Mouse (Mus musculus) naive thymus-derived CD4-positive, alpha-beta T cell, adult 2 months (primary cell): ENCODE data around the gene Inpp5k.

Experiments
- DNase-seq: peaks from one replicate; pipeline ENCODE4 v3.0.0-alpha.2; 2011; ENCODE audit warnings: low read depth

The Inpp5k gene

DNA sequence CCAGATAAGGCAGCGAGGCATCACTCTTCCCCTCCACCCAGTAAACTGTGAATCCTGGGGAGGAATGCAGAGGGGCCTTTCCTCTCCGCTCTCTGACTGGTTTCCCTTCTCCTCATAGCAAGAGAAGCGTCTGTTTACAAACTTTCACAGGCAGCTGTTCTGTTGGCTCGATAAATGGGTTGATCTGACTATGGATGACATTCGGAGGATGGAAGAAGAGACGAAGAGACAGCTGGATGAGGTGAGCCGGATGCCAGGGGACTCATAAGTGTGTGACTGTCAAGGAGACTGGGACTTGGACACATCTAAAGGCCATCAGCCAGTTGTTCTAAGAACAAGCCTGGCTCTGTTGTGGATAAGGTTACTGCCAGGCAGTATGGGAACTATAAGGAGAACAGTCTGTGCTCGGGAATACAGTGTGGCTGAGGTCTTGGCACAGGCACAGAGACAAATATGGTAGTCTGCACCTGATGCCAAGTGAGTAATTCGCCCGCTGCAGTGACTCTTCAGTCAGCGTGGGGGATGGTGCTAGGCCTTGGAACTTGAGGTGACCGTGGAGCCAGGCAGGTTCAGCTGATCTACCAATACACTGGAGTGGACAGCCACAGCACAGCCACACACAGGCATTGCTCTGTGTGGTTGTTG is 10.5 kb upstream of the Inpp5k start:
- DNase-seq = no peak

DNA sequence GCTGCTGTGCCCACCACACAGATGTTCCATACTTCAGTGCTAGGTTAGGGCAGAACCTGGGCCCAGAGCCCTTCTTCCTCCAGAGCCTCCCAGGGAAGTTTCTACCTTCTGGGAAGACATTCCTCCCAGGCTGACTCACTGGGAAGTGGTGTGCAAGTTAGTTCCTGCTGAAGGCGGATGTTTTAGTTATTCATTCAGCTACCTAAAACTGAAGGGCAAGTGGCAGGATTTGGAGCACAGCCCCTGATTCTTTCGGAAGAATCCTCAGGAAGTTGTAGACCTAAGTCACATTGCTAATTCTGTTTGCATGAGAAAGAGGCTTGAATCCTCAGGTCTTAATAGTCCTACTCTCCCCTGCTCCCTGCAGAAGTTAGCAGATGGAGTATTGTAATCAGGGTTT is 9.4 kb upstream of the Inpp5k start:
- DNase-seq = no peak

DNA sequence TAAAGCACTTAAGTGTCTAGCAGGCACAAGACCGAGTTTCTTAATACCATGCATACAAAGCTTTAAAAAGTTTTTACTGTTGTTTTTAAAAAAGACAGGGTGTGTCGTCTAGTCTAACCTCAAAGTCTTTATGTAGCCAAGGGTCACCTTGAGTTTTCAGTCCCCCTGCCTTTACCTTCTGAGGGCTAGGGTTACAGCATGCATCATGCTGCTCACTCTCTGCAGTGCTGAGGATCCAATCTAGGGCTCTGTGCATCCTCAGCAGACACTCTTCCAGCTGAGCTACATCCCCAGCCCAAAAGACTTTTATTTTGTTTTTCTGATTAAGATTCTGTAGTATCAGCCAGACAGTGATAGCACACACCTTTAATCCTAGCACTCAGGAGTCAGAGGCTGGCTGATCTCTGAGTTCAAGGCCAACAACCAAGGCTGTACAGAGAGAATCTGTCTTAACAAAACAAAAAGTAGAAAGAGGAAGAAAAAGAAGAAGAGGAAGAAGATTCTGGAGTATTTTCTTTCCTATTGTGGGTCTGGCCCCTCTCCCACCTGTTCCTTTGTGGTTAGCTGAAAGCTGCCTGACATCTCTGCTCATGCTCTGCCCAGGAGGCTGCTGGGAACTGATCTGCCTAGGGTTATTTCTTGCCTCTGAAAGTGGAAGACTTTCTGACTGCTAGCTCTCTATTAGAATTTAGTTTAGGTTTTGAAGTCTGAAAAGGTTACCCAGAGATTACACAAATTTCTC is 8.0 kb upstream of the Inpp5k start:
- no peak for DNase-seq

DNA sequence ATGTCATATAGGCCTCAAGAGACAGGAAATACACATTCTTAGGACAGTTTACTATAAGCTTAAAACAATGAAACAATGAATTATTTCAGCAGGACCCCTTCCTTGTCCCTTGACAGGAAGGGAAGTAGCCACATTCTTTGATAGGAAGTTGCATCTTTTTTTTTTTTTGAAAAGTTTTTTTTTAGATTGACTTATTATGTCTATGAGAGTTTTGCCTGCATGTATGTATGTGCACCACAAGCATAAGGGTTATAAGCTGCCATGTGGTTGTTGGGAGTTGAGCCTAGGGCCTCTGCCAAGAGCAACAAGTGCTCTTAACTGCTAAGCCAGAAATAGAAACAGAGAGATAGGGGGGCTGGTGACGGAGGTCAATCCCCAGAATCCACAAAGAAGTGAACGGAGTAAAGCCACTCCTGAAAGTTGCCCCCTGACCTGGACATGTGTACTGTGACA is 6.7 kb upstream of the Inpp5k start:
- no peak for DNase-seq

DNA sequence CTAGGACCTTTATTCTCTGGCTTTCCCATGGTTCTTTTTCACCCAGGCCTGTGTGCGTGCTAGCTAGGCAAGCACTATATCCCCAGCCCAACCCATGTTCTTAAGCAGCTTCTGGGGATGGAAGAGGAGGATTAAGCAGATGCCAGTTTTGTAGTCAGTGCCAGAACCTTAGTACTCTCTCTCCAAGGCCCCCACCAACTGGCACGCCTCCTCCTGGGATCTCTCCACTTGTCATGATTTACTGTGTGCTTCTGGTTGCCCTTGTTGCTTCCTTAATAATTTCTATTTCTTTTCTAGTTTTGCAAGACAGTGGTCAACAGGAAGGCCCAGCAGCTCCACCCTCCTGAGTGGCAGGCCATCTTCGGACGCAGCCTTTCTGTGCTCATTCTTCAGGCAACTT is 5.0 kb upstream of the Inpp5k start:
- DNase-seq = no peak

DNA sequence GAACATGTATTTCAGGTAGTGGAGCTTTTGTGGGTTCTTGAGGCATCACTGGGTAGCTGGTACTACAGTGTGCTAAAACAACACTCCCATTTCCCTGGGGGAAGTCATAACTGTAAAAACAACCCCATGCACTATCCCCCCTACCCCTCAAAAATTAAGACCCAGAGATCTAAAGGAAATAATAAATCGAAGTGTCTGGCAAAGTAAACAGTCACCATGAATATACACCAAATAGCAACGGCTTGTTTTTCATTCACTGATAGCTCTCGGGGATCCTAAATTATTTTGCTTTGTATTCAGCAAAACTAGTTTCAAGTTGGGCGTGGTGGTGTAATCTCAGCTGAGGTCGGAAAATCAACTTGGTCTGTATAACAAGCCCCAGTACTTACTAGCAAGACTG is 690 bp upstream of the Inpp5k start:
- no peak for DNase-seq

DNA sequence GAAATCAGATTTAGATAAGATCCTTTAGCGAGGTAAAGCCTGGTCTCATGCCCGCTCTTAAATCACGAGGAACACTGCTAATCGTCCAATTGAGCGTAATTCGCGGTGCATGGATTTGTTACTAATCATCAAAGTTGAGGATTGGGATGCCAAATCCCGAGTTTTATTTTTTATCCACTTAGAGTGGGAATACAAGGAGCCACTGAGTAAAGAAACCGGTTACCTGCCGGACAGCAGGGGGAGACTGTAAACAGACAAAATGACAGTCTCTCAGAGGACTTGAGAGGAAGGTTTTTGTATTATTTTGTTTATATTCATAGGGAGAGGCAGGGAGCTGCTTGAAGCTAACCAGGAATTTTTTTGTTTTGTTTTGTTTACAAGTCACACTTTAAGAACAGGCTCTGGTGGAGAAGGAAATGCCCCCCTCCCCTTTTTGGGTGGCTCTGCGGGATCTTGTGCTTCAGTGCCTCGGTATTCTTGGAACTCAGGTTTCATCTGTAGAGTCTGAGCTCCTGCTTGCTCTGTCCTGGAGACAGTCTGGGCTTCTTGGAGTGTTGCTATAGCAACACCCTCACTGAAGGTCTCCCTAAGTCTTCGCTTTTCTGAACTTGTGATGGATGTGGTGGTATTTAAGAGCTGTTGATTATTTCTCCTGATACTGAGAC is 905 bp downstream of the Inpp5k start:
- peak; percentile 66 for DNase-seq

DNA sequence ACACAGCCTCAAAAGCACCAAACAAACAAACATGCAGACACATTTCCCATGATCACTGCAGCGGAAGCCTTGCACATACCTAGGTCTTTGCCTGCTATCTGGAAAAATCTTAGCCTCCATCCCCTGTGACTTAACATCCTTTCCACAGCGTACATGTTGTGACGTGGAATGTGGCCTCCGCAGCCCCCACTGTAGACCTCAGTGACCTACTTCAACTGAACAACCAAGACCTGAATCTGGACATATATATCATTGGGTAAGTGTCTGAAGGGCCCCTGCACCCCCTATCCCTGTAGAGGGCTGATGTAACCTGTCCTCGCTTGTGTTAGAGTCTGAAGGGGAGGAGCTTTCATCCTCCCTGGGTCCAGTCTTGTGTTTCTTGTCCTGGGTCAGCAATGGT is 2.1 kb downstream of the Inpp5k start:
- no peak for DNase-seq

DNA sequence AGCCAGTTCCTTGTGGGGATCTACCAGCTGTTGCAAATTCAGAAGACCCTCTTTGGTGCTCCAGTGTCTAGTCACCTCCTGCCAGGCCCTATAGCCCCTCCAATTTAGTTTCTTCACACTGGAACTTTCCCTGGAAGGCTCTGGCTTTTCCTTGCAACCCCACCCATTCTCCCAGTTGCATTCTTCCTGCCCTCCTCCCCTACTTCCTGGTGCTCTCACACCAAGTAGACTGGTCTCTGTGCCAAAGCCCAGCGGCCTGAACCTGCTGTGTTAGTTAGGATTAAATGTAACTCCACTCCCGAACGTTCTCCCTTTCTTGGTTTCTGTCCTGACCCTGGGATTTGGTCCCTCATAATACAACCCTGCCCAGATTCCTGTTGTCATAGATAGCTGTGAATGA is 4.0 kb downstream of the Inpp5k start:
- no peak for DNase-seq

DNA sequence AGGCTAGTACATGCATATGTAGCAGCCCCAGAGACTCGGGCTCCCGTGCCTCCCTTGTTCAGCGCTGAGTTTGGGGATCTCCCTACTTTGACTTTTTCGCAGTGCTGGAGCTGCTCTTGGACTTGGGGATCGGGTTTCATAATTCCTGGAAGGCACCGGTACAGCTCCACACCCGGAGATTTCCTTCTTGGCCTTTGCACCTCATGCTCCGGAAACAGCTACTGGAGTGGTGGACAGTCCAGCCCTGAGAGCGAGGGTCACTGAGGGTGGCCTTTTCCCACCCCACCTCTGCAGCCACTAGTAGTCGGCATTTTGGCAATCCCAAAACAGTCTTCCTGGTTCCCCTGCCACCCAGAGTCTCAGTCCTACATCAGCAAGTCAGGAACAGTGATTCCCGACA is 4.5 kb downstream of the Inpp5k start:
- DNase-seq = no peak

DNA sequence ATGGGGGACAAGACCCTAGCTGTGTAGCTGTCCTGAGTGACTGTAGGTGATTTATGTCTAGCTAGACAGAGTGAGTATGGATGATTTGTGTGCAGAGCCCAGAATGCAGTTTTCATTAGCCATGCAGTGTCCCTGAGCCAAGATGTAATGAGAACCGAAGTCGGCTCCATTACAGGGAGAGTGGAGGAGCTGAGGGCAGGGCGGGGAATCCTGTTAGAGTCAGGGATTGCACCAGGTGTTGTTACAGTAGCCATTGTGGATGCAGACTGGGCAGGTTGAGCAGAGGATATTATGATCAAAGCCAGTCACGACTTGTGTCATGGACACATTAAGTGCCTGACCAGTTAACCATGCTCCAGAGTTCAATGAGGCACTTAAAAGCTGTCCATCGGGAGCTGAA is 12.5 kb downstream of the Inpp5k start:
- no peak for DNase-seq

DNA sequence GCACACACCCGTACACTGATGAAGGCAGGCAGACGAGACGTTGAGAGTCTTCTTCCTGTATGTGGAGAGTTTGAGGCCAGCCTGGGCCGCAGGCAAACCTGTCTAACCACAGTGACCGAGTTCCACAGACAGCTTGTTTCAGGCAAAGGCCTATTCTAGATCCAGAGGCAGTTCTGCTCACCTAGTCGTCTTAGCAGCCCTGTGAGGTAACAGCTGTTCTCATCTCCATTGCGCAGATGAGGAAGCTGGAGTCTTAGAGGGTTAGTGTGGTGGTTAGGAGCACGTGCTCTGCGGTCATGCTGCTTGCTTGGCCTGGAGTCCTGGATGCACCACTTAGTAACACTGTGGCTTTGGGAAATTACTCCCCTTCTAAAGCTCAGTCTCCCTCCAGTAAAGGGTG is 13.9 kb downstream of the Inpp5k start:
- DNase-seq = no peak

DNA sequence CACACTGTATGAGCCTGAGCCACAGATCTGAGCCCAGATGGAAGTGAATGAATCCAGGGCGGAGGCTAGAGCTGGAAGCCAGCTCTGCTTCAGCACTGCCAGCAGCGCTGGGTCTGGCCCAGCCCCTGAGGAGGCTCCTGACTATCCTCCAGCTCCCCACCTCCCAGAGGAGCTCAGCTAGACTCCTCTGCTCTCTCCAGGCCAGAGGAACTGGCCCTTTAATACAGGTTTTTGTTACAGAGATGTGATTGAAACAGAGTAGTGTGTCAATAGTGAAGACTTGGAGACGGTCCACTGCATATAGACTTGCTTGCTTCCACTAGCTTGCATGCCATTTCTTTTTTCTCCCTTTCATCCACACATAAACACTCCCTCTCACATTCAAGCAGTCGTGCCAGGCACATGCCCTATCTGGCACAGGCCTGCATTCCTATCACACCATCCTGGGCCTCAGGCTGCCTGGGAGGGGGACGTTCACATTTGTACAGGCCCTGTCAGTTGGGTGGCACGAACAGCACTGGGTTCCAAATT is 17.0 kb downstream of the Inpp5k start:
- DNase-seq = no peak

DNA sequence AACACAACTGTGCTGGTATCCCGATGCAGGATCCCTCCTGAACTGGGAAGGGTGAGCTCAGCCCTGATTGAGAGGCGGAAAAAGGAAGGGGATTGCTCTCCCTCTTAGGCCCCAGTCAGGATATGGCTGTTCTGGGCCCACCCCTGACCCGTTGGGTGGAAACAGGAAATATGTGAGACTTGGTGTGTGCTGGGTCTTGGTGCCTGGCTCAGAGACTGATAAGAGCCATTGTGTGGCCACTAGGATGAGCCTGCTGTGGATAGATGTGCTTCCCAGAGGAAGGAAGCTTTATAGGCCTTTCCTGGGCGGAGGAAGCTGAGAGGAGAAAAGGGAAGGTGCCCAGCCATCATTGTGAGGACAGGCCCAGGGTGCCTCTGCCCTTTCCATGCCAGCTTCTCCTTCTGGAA is 18.4 kb downstream of the Inpp5k start:
- no peak for DNase-seq

DNA sequence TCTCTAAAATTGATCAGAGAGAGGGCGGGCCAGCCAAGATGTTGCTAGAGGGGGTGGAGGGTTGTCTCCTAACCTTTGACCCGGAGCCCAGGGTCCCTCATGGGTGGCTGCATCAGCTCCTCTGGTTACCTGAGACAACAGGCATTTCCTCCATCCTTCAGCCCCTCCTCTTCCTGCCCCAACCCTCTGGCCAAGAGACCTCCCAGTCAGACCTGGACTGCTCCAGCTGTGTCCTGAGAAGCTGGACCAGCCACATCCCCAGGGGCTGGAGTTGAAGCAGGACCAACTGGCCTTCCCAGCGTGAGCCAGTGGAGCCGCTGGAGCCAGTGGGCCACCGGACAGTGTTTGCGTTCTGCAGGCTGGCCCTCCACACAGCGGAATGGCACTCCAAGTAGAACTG is 19.5 kb downstream of the Inpp5k start, which contains the start of gene Myo1c:
Gene Myo1c (plus strand): TSS at position 194 of the 400 bp plus-strand sequence.
- no peak for DNase-seq

DNA sequence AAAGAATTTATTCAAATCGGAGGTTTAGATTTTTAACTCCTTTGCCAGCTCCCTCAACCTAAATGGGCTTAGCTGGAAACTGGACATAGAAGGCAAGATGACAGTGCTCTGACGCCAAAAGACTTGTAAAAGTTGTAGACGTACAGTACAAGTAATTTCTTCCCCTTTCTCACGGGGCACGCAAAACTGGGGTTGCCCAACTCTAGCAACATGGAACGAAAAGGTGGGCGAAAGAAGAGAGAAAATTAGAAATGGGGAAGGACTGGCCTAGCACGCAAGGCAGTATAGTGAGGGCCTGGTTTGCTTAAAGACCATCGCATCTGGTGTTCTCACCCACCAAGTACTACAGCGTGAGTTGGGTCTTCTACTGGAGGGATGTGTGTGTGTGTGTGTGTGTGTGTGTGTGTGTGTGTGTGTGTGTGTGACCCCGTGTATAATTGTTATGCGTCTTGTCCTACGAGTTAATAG is 20.2 kb downstream of the Inpp5k start:
- no peak for DNase-seq

DNA sequence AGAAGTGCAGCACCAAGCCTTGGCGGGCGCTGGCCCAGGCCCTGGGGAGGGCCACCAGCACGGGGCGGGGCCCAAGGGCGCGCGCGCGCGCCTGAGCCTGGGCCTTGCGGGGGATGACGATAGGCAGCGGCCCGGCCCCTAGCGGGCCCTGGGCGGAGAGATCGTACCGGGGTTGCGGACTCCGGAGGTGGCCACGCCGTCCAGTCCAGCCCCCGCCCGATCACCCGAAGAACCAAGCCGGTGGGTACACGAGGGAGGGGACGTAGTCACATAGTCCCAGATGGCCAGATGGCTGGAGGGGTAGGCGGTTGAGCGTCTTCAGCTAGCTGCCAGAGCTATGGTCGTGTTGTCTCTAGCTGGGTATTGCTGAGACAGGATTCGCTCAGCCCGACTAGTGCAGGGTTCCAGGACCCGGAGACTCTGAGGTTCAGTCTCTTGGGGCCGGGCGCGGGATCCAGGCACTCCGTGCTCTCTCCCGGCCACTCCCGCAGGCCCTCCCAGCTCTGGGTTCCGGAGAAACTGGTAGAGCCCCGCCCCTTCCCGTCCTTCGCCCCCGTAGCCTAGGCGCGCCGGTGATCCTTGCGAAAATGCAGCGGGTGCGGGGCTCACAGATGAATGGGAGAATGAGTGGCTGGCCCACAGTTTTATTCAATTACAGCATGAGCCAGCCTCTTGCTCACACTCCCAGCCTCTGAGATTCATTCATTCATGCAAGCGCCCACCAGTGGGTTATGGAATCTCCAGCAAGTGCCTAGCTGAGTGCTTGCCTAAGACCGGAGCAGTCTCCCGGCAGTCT is 20.8 kb downstream of the Inpp5k start:
- peak; percentile 72 for DNase-seq

DNA sequence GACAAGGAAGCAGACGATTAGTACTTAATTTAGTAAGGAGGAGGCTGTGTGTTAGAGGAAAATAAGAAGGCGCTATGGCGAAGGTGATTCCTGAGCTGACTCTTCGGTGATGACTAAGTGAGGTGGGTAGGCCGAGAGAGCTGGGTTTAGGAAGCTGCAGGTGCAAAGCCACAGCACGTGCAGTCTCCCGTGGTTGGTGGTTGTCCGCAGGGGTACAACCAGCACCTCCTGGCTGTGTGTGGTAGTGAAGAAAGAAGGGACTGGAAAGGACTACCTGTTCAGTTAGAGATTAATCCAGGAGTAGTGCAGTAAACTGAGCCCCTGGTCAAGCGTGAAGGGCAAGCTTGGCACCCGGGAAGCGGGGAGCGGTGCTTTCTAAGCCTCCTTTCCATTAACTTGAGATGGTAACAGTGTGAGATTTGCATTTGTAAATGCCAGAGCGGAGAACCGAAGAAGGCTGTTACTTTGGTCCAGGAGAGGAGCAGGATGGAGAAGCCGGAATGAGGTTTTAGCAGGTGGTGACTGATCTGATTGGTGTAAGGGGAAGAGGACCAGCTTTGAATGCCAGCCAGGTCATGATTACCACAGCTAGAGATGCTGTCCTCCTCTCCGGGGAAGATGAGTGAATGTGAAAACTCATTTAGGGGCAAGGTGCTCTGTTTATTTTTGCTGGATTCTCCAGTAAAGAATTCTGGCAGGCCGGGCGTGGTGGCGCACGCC is 21.6 kb downstream of the Inpp5k start:
- DNase-seq = no peak

DNA sequence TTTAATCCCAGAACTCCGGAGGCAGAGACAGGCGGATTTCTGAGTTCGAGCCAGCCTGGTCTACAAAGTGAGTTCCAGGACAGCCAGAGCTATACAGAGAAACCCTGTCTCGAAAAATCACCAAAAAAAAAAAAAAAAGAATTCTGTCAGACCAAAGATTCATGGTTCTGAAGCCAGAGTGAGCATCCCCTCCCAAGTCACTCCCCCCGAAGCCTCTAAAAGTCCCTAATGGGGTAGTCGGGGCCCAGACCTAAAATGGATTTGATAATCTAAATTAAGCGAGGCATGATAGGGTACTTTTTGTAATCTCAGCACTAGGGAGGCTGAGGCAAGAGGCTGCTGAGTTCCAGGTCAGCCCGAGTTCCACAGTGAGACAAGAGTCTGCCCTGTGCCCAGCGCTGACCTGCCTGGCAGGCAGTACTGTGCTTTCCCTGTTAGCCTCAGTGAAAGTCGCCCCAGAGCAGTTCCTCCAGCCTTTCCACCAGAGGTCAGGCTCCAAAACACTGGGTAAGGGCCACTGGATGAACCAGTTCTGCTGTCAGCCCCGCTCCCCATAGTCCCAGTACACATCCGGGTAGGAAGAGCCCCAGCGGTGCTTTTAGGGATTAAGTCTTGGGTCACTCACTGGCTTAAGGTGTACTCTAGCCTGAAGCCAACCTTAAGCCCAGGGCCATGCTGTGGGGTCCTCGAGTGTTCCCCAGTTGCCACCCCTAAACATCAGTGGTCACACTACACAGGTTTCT is 22.3 kb downstream of the Inpp5k start:
- no peak for DNase-seq

DNA sequence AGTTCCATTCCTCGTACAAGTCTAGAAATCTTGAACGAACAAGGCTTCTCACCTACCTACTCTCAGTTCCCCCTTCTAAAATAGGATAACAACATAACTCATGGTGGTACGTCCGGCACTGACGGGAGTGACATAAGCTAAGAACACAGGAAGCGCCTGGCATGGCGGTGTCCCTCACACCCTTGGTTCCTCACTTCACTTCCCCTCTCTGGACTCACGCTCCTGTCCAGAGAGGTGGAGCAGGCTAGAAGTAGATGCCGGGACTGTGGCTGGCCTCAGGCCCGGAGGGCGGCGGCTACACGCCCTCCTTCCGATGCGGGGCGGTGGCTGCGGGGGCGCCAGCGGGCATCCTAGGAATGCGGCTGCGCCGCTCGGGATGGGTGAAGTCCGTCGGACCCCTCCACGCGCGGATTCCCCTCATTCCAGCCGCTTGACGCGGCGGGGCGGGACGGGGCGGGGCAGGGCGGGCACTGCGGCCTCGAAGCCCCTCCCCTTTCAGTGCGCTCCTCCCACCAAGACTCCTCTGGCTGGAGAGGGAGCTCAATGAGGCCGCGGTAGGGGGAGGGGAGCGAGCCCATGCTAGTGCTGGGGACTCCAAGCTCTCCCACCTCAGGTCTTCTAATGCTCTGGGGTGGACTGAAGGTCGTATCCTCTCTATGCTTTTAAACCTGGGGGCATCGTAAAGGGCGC is 23.1 kb downstream of the Inpp5k start:
- peak; percentile 76 for DNase-seq
